Mouse (Mus musculus): ENCODE results near the gene Ptges. TPM values are rescaled to one million over a fixed set of nuclear protein-coding genes. Genes with fewer than 3 reads are reported as not detected.
"Not testable (repeated sequence)": the region's sequence is repeated elsewhere in the genome, so short reads cannot be mapped to it uniquely, and the experiment has no call there.

Ptges gene
- polyA plus RNA-seq, 1 experiment: not detected

DNA sequence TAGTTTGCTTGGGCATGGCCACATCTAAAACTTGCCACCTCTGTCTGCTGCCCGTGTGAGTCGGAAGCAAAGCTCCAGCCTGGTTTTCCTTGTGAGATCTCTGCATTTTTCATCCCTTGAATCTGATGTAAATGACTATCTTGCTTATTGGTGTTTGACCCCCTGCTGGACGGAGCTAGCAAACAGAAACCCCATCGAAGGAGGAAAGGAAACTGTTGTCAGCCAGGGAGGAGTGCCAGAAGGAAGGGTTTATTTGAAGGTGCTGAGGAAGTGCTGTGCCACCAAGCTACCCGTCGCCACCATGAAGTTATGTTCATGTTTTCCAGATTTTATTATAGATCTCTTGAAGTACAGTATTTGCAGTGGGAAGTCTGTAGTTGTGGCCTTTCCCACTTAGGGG is 25.1 kb upstream of the Ptges start:
- peak overlapping the region; percentile 6; the same call in 1 of the 2 replicates for H3K4me3 ChIP-seq (ENCODE audit: insufficient read depth, low read depth, low read length)
- no peak overlapping the region for H3K27ac ChIP-seq (ENCODE audit: insufficient read depth, low read depth, low read length)
- WGBS: 48% methylated on average over 6 of the region's 6 CpGs
- peaks cover 28% of the 10 kb centered on the region for H3K4me1 ChIP-seq (ENCODE audit: control insufficient read depth, insufficient read depth, low read length)
- TF ChIP-seq CTCF (IDR thresholded peaks at IDR 0.05; ENCODE audit: insufficient read depth, low read depth, low read length) (no peak), POLR2A (IDR thresholded peaks at IDR 0.05; ENCODE audit: insufficient read depth, low read depth, low read length) (no peak)

DNA sequence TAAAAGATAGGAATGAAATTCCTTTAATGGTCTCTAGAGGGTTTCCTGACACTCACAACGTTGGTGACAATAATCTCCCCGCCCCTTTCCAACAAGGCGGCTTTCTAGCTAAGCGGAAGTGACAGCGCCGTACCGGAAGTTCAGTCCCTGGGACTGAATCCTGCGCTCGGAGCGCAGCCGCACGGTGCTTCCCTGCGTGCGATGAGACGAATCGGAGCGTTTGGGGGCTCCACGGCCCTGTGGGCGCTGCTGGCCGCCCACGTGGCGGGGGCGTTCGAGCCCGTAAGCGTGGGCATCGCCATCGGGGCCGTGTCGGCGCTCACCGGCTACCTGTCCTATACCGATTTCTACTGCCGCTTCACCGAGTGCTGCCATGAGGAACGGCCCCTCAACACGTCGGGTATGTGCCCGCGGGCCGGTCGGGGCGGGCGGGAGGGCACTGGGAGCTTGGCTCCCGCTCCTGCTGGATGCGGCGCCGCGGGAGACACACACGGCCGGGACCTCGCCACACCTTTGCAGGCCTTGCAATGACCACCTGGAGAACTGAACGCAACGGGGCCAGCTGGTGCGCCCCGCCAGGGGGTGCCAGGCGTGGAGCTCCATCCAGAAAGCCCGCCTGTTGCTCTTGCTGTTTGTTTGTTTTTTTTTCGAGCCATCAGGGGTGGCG is 23.3 kb upstream of the Ptges start, which contains the start of gene Tor1b:
Gene Tor1b, plus strand, starts transcription at position 136 of the 667 bp plus-strand sequence.
- no peak for TF ChIP-seq CTCF (IDR thresholded peaks at IDR 0.05; ENCODE audit: insufficient read depth, low read depth, low read length)
- peak; percentile 99 for TF ChIP-seq POLR2A (IDR thresholded peaks at IDR 0.05; ENCODE audit: insufficient read depth, low read depth, low read length)
- H3K4me3 ChIP-seq (ENCODE audit: insufficient read depth, low read depth, low read length): peak within 1 kb of the TSS; percentile 80
- under 1% methylated on average over 59 of the region's 60 CpGs for WGBS
- peak within 1 kb of the TSS; percentile 72 for H3K27ac ChIP-seq (ENCODE audit: insufficient read depth, low read depth, low read length)
- H3K4me1 ChIP-seq (ENCODE audit: control insufficient read depth, insufficient read depth, low read length): peaks cover 25% of the 10 kb centered on the region

DNA sequence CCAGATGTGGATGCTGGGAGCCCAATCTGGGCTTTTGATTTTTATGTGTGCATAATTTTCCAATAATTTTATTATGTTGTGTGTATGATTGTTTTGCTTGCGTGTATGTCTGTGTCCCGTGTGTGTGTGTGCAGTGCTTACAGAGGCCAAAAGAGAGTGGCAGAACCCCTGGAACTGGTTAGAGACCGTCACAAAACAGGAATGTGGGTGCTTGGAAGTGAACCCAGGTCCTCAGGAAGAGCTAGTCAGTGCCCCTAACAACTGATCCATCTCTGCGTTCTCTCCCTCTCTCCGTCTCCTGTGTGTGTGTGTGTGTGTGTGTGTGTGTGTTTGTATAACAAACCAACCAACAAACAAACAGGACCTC is 22.8 kb upstream of the Ptges start:
- no peak for TF ChIP-seq POLR2A (IDR thresholded peaks at IDR 0.05; ENCODE audit: insufficient read depth, low read depth, low read length)
- no peak for TF ChIP-seq CTCF (IDR thresholded peaks at IDR 0.05; ENCODE audit: insufficient read depth, low read depth, low read length)
- H3K4me3 ChIP-seq (ENCODE audit: insufficient read depth, low read depth, low read length): peak overlapping the region; percentile 14; the same call in 1 of the 2 replicates
- WGBS: 25% methylated on average over 5 of the region's 5 CpGs
- H3K27ac ChIP-seq (ENCODE audit: insufficient read depth, low read depth, low read length): peak overlapping the region; percentile 72
- peaks cover 25% of the 10 kb centered on the region for H3K4me1 ChIP-seq (ENCODE audit: control insufficient read depth, insufficient read depth, low read length)

DNA sequence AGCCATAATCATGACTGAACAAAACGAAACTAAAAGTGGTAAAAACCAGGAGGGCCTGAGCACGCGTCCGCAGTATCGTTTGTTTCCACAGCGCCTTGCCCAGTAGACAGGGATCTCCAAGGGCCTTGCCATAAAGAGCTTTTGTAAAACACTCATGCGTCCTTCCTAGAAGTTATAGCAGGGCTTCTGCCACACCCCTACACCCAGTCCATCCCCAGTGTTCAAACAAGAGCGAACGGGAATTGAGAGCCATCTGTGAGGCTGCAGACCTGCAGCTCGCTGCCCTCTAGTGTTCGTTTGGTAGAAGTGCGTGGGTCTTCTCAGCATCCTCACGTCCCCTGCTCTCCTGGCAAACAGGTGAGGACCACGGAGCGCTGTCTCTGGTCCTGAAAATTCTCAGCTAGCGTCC is 12.9 kb upstream of the Ptges start:
- 15% methylated on average over 16 of the region's 16 CpGs for WGBS
- peak overlapping the region; percentile 61 for H3K4me3 ChIP-seq (ENCODE audit: insufficient read depth, low read depth, low read length)
- no peak for TF ChIP-seq POLR2A (IDR thresholded peaks at IDR 0.05; ENCODE audit: insufficient read depth, low read depth, low read length)
- TF ChIP-seq CTCF (IDR thresholded peaks at IDR 0.05; ENCODE audit: insufficient read depth, low read depth, low read length): peak; percentile 92
- H3K4me1 ChIP-seq (ENCODE audit: control insufficient read depth, insufficient read depth, low read length): no peaks in the 10 kb centered on the region; the same call in 1 of the 2 replicates
- no peak overlapping the region for H3K27ac ChIP-seq (ENCODE audit: insufficient read depth, low read depth, low read length)

DNA sequence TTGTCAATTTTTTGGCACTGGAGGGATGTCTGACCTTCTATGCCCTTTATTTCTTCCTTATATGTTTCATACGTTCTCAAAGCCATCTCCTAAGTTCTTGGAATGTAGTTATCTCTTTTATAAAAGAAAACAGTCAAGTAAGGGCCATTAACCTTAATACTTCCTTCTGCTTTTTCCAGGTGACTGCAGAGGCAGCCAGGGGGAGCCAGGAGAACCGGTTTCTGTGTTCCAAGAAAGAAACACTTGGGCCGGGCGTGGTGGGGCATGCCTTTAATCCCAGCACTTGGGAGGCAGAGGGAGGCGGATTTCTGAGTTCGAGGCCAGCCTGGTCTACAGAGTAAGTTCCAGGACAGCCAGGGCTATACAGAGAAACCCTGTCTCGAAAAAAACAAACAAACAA is 12.5 kb upstream of the Ptges start:
- WGBS: 46% methylated on average over 7 of the region's 7 CpGs

DNA sequence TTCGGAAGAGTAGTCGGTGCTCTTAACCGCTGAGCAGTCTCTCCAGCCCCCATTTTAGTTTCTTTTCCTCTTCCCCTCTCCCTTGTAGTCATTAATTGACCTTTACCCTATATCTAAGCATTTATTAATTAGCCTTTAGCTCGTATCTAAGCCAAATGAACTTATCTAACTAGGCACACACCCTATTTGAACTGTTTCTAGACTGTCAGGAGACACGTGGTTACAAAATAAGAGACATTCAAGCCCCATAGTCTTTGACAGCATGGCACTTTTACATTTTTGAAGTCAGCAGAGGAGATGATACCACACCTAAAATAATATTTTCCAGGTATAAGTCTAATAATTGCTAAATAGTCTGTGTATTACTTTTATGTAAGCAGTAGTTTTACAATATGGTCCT is 11.9 kb upstream of the Ptges start:
- Histone ChIP-seq H3K27ac (ENCODE audit: insufficient read depth, low read depth, low read length) (no peak overlapping the region), H3K4me3 (ENCODE audit: insufficient read depth, low read depth, low read length) (no peak overlapping the region), H3K4me1 (ENCODE audit: control insufficient read depth, insufficient read depth, low read length) (no peaks in the 10 kb centered on the region; the same call in 1 of the 2 replicates)
- TF ChIP-seq POLR2A (IDR thresholded peaks at IDR 0.05; ENCODE audit: insufficient read depth, low read depth, low read length): no peak
- no peak for TF ChIP-seq CTCF (IDR thresholded peaks at IDR 0.05; ENCODE audit: insufficient read depth, low read depth, low read length)
- WGBS: 94% methylated on average over 5 of the region's 5 CpGs

More for the DNA sequence above, 12.5 kb upstream of the Ptges start:
- not testable (repeated sequence) for H3K4me3 ChIP-seq (ENCODE audit: insufficient read depth, low read depth, low read length); H3K4me1 ChIP-seq (ENCODE audit: control insufficient read depth, insufficient read depth, low read length); H3K27ac ChIP-seq (ENCODE audit: insufficient read depth, low read depth, low read length)

DNA sequence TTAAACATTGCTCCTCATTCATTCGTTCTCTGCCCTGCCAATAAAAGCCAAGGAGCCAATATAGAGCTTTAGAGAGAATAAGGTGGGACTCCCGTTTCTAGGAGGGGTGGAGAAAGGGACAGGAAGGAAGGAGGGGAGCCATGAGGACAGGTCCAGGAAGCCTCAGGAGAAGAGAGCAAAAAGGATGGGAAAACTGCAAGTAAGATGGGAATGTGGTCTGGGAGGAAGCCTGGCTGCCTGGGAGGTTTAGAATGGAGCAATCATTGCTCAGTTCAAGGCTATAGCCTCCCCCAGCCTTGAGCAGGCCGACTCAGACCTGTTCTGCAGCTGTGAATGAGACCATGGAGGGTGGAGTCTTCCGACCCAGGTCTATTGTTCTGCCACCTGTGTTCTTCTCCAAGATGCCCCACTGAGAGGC is 8.9 kb upstream of the Ptges start:
- Histone ChIP-seq H3K4me3 (ENCODE audit: insufficient read depth, low read depth, low read length) (no peak overlapping the region), H3K27ac (ENCODE audit: insufficient read depth, low read depth, low read length) (no peak overlapping the region), H3K4me1 (ENCODE audit: control insufficient read depth, insufficient read depth, low read length) (no peaks in the 10 kb centered on the region; the same call in 1 of the 2 replicates)
- WGBS: 57% methylated on average over 4 of the region's 4 CpGs
- TF ChIP-seq CTCF (IDR thresholded peaks at IDR 0.05; ENCODE audit: insufficient read depth, low read depth, low read length): no peak
- no peak for TF ChIP-seq POLR2A (IDR thresholded peaks at IDR 0.05; ENCODE audit: insufficient read depth, low read depth, low read length)

DNA sequence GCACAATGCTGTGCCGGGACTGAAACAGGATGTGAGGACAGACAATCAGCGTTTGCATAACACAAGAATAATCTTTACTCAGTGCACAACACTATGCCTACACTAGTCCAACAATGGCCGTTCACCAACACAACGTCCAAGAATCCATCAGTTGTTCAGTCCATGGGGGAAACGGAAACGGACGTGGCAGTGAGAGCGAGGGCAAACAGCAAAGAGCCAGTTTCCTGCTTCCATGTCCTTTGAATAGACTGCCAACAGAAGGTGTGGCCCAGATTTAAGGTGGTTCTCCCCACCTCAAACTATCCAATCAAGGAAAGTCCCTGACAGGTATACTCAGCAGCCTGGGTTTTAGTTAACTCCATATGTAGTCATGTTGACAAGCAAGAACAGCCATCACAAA is 8.1 kb upstream of the Ptges start:
- H3K27ac ChIP-seq (ENCODE audit: insufficient read depth, low read depth, low read length): no peak overlapping the region
- 75% methylated on average over 8 of the region's 8 CpGs for WGBS
- no peaks in the 10 kb centered on the region; the same call in 1 of the 2 replicates for H3K4me1 ChIP-seq (ENCODE audit: control insufficient read depth, insufficient read depth, low read length)
- TF ChIP-seq CTCF (IDR thresholded peaks at IDR 0.05; ENCODE audit: insufficient read depth, low read depth, low read length): no peak
- TF ChIP-seq POLR2A (IDR thresholded peaks at IDR 0.05; ENCODE audit: insufficient read depth, low read depth, low read length): no peak
- no peak overlapping the region for H3K4me3 ChIP-seq (ENCODE audit: insufficient read depth, low read depth, low read length)

DNA sequence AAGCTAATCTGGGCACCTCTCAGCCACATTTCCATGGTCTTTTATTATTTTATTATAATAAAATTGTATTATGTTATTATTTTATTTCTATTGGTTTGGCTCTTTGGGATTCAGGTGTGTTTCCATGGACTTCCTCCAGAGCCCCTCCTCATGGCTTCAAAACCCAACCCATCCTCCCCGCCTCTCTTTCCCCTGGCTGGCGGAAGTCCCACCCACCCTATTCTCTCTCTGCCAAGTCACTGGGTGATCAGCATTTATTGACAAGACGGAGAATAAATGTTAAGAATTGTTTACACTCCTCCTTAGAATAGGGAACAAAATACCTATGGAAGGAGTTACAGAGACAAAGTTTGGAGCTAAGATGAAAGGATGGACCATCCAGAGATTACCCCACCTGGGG is 7.1 kb upstream of the Ptges start:
- Histone ChIP-seq H3K4me1 (ENCODE audit: control insufficient read depth, insufficient read depth, low read length) (no peaks in the 10 kb centered on the region), H3K27ac (ENCODE audit: insufficient read depth, low read depth, low read length) (no peak overlapping the region), H3K4me3 (ENCODE audit: insufficient read depth, low read depth, low read length) (no peak overlapping the region)
- TF ChIP-seq CTCF (IDR thresholded peaks at IDR 0.05; ENCODE audit: insufficient read depth, low read depth, low read length): no peak
- TF ChIP-seq POLR2A (IDR thresholded peaks at IDR 0.05; ENCODE audit: insufficient read depth, low read depth, low read length): no peak
- WGBS: 69% methylated on average over 3 of the region's 3 CpGs

Measured in olfactory bulb, adult 2 months (tissue).